In genomic region chr11:113487603-113488335, GRCm38 (mm10) we compare ENCODE assay signal across 11 mouse cellular contexts.
DNase-seq lines count a peak whose midpoint lies in the region; ATAC-seq and TF ChIP-seq lines count a peak whose summit lies in the region.
"Had no signal": no experiment of that assay in that cellular context is flagged by ENCODE, and none has a peak within 500 bp of the region (broad histone marks: within the 10 kb centered on the region; RNA-seq: fewer than 3 reads in every experiment).

No protein-coding gene starts in this region.

- H3K9me3 ChIP-seq in limb, embryonic 13.5 days, result no peaks in the 10 kb centered on the region
- H3K9me3 ChIP-seq in hindbrain, embryonic 16.5 days (ENCODE audit: control insufficient read depth, low read length), result no peaks in the 10 kb centered on the region

- no peak for TF ChIP-seq POLR2A in small intestine, adult 2 months (IDR thresholded peaks at IDR 0.05; ENCODE audit: low read depth, low read length)

- no peaks in the 10 kb centered on the region for H3K36me3 ChIP-seq in limb, embryonic 13.5 days
- H3K36me3 ChIP-seq in small intestine, adult 2 months (ENCODE audit: control insufficient read depth, insufficient read depth, low read length), result no peaks in the 10 kb centered on the region
- H3K36me3 ChIP-seq in hindbrain, embryonic 16.5 days (ENCODE audit: control insufficient read depth, insufficient read depth, low read length), result no peaks in the 10 kb centered on the region

- peaks cover 10% of the 10 kb centered on the region for H3K4me1 ChIP-seq in limb, embryonic 13.5 days
- H3K4me1 ChIP-seq in small intestine, adult 2 months (ENCODE audit: control insufficient read depth, insufficient read depth, insufficient read length, low read length), result peaks cover 18% of the 10 kb centered on the region
- no peaks in the 10 kb centered on the region; the same call in 1 of the 2 replicates for H3K4me1 ChIP-seq in hindbrain, embryonic 16.5 days (ENCODE audit: control insufficient read depth, insufficient read depth, low read depth, low read length)

- H3K27ac ChIP-seq in left cerebral cortex, adult 2 months, result no peak overlapping the region
- no peak overlapping the region; the same call in 1 of the 2 replicates for H3K27ac ChIP-seq in limb, embryonic 13.5 days
- H3K27ac ChIP-seq in small intestine, adult 2 months (ENCODE audit: insufficient read depth, low read depth, low read length), result peak overlapping the region; percentile 37
- H3K27ac ChIP-seq in hindbrain, embryonic 16.5 days (ENCODE audit: low read depth, low read length), result no peak overlapping the region
- H3K27ac ChIP-seq: kidney, postnatal 0 days had no signal

- no peaks in the 10 kb centered on the region for H3K27me3 ChIP-seq in limb, embryonic 13.5 days
- no peaks in the 10 kb centered on the region for H3K27me3 ChIP-seq in small intestine, adult 2 months (ENCODE audit: control insufficient read depth, insufficient read depth, low read length)
- no peaks in the 10 kb centered on the region for H3K27me3 ChIP-seq in hindbrain, embryonic 16.5 days (replicated peaks; ENCODE audit: control insufficient read depth, insufficient read depth, low read length)

- no peak overlapping the region for H3K4me3 ChIP-seq in left cerebral cortex, adult 2 months
- H3K4me3 ChIP-seq in limb, embryonic 13.5 days, result no peak overlapping the region
- H3K4me3 ChIP-seq in small intestine, adult 2 months (ENCODE audit: low read depth, low read length), result no peak overlapping the region
- H3K4me3 ChIP-seq in hindbrain, embryonic 16.5 days (ENCODE audit: low read length), result no peak overlapping the region

- no peak overlapping the region for H3K4me2 ChIP-seq in limb, embryonic 13.5 days (replicated peaks)
- no peak overlapping the region for H3K4me2 ChIP-seq in hindbrain, embryonic 16.5 days (ENCODE audit: low read length)

- no peak for ATAC-seq in limb, embryonic 13.5 days (ENCODE audit: low FRiP score, low read depth)
- ATAC-seq in hindbrain, embryonic 16.5 days, result no peak

- intact Hi-C loops in left cerebral cortex, postnatal 4 days (cut with DNase I), result no loop called here
- intact Hi-C loops in left cerebral cortex, adult 2 months (cut with DNase I), result no loop called here

- DNase-seq in left cerebral cortex, postnatal 4 days, result peak; percentile 41
- no peak for DNase-seq in left cerebral cortex, adult 2 months (ENCODE audit: extremely low spot score in 1 of 2, low spot score in 2 of 2)
- DNase-seq in c-Kit-positive CD71-positive TER-119-positive erythroid progenitor cells, embryonic 14.5 days (ENCODE audit: low spot score), result peak; percentile 49
- no peak for DNase-seq in spleen, postnatal 4 days (ENCODE audit: low spot score in 2 of 2)
- DNase-seq in T-cell, adult 2 months (ENCODE audit: low spot score), result no peak
- DNase-seq: cerebellum, postnatal 36 days; spleen, adult 18-20 months had no signal

- H3K9ac ChIP-seq in limb, embryonic 13.5 days, result peak overlapping the region; percentile 39; the same call in 1 of the 2 replicates
- no peak overlapping the region for H3K9ac ChIP-seq in hindbrain, embryonic 16.5 days (ENCODE audit: low read depth, low read length)

- 25% methylated on average over 8 of the region's 8 CpGs for WGBS in limb, embryonic 13.5 days
- WGBS in small intestine, adult 2 months, result 23% methylated on average over 8 of the region's 8 CpGs
- 41% methylated on average over 8 of the region's 8 CpGs for WGBS in hindbrain, embryonic 16.5 days

- TF ChIP-seq CTCF in left cerebral cortex, adult 2 months (IDR thresholded peaks at IDR 0.05), result no peak
- TF ChIP-seq CTCF in small intestine, adult 2 months (IDR thresholded peaks at IDR 0.05; ENCODE audit: extremely low read depth, insufficient read length, insufficient replicate concordance, low read depth, low read length), result no peak

Comparison
In these comparisons a context has a peak if more than half of its experiments do, and no peak if none do; other contexts are left out.
1. DNase-seq: peak in left cerebral cortex, postnatal 4 days (single experiment) and c-Kit-positive CD71-positive TER-119-positive erythroid progenitor cells, embryonic 14.5 days (single experiment); none in left cerebral cortex, adult 2 months (0 of 2), spleen, postnatal 4 days (0 of 2) and T-cell, adult 2 months (single experiment).